Mouse (Mus musculus) G1E (cell line): Measurements from ENCODE around the gene Pde8a. TPM values are rescaled to one million over a fixed set of nuclear protein-coding genes. Genes with fewer than 3 reads are reported as not detected.
"Not testable (repeated sequence)": the region's sequence is repeated elsewhere in the genome, so short reads cannot be mapped to it uniquely, and the experiment has no call there.

Experiments
- ATAC-seq: 2 replicates; pipeline ENCODE4 v1.8.0; 2016; ENCODE audit warnings: mild to moderate bottlenecking; ENCODE audit not compliant: insufficient number of reproducible peaks, poor library complexity, low FRiP score, severe bottlenecking; ENCODE audit errors: extremely low read depth
- DNase-seq: peaks from one replicate; pipeline ENCODE4 v3.0.0; 2012; ENCODE audit warnings: low spot score
- H3K27me3 ChIP-seq: 2 replicates; pipeline ENCODE4 v1.6.1; 2012; ENCODE audit warnings: mild to moderate bottlenecking, low read length, inconsistent platforms; ENCODE audit not compliant: insufficient read depth
- H3K36me3 ChIP-seq: replicated peaks from 2 replicates; pipeline ENCODE3; 2012; ENCODE audit warnings: mild to moderate bottlenecking, inconsistent platforms
- H3K4me1 ChIP-seq: 2 replicates; pipeline ENCODE4 v1.6.1; 2012; ENCODE audit warnings: low read depth, low read length, inconsistent platforms, mixed read lengths; ENCODE audit not compliant: insufficient read depth
- H3K4me3 ChIP-seq: 2 replicates; pipeline ENCODE4 v1.5.1; 2012; ENCODE audit warnings: low read depth, mild to moderate bottlenecking, inconsistent platforms, low read length, moderate library complexity, mixed read lengths
- H3K9me3 ChIP-seq: replicated peaks from 2 replicates; pipeline ENCODE4 v1.6.1; 2012; ENCODE audit warnings: inconsistent platforms
- CTCF ChIP-seq: IDR thresholded peaks from 2 replicates; pipeline ENCODE4 v1.5.1; 2012; ENCODE audit warnings: low read depth, low read length, inconsistent platforms, mixed read lengths
- GATA1 ChIP-seq: IDR thresholded peaks from 2 replicates; pipeline ENCODE4 v1.6.1; 2012; ENCODE audit warnings: borderline replicate concordance, low read length, inconsistent platforms, mixed read lengths
- GATA2 ChIP-seq: IDR thresholded peaks from 2 replicates; pipeline ENCODE4 v1.6.1; 2012; ENCODE audit warnings: low read depth, low read length, inconsistent platforms, borderline replicate concordance
- POLR2AphosphoS5 ChIP-seq: IDR thresholded peaks from 2 replicates; pipeline ENCODE4 v1.6.1; 2012; ENCODE audit warnings: low read depth, low read length, inconsistent platforms; ENCODE audit not compliant: insufficient replicate concordance
- TAL1 ChIP-seq: conservative IDR thresholded peaks from 2 replicates; pipeline ENCODE4 v1.6.1; 2012; ENCODE audit warnings: low read depth, low read length, inconsistent platforms, mixed read lengths
- polyA plus RNA-seq: library from polyadenylated mRNA; stranded (reverse); fragments of >175 nt; gene quantifications from 2 replicates; pipeline ENCODE4 v1.2.3, GENCODE M21; 2012
- total RNA-seq, 2 experiments: library from RNA; stranded (forward) in 1 of 2; stranded (reverse) in 1 of 2; fragments of 200-1000 nt in 1 of 2; fragments of >200 nt in 1 of 2; fragmentation: Nextera tagmentation in 1 of 2; gene quantifications; 2 replicates each; pipeline ENCODE4 v1.2.3; 2014 to 2017

Gene Pde8a
- total and polyA plus RNA-seq, 3 experiments: 0.05 TPM; not detected in 2

DNA sequence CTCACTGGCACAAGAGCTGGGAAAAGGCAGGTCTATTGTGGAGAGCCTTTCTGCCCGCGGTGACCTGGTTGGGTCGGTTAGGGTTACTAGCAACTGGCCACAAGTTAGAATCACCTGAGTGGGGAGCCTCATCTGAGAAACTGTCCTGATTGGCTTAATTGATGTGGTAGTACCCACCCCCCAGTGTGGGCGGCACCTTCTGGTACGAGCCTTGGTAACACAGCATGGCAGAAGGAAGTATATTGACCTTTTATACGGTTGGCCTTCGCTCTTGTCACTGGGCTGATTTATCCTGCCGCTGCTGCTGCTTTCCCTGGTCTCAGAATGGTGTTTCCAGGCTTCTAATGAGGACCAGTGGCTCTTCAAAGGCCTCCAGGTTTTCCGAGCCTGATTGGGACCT, 24.2 kb upstream of the Pde8a start:
- Histone ChIP-seq H3K36me3 (no peaks in the 10 kb centered on the region), H3K4me1 (no peaks in the 10 kb centered on the region), H3K9me3 (no peaks in the 10 kb centered on the region), H3K4me3 (no peak overlapping the region), H3K27me3 (peaks cover 12% of the 10 kb centered on the region)
- ATAC-seq (no peak), DNase-seq (no peak)
- TF ChIP-seq TAL1 (no peak), CTCF (no peak), POLR2AphosphoS5 (no peak), GATA2 (no peak), GATA1 (no peak)

DNA sequence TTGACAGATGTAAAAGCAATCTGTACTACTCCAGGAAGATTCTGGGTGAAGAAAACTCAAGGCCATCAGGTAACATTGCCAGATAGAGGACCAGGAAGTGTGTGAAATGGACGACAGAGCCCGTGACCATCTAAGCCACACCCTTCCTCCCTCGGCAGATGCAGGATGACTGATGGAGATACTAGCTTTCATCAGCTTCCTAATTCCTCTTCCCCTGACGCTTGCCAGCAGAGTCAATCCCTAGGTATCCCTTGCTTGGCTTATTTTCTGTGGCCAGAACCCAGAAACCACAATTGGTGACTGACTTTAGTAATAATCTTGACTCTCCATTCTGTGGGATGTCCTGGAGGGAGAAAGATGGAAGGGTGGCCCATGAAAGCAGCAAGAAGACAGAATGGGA, 17.9 kb upstream of the Pde8a start:
- Histone ChIP-seq H3K27me3 (peaks cover 14% of the 10 kb centered on the region), H3K9me3 (no peaks in the 10 kb centered on the region), H3K4me3 (no peak overlapping the region), H3K36me3 (no peaks in the 10 kb centered on the region), H3K4me1 (no peaks in the 10 kb centered on the region; the same call in 1 of the 2 replicates)
- ATAC-seq (no peak), DNase-seq (no peak)
- no peak for TF ChIP-seq TAL1
- no peak for TF ChIP-seq GATA2
- no peak for TF ChIP-seq GATA1
- TF ChIP-seq POLR2AphosphoS5: no peak
- no peak for TF ChIP-seq CTCF

DNA sequence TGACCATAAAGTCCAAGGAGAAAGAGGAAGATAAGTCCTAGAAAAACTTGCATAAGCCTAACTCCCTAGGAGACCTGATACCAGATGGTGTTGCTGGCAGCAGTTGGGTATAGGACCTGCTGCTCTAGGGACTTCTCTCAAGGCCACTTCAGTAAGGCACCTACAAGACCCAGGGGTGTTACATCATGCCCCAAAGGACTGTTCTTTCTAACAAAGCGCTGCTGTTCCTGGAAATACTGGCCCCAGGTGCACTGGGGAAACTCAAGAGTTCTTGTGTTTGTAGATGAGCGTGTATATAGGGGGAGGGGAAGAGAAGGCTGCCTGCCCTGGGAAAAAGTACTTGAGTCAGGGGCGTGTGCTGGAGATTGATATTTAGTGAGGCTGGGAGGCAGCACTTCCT, 16.6 kb upstream of the Pde8a start:
- ATAC-seq: no peak
- Histone ChIP-seq H3K4me3 (no peak overlapping the region), H3K4me1 (no peaks in the 10 kb centered on the region; the same call in 1 of the 2 replicates), H3K9me3 (no peaks in the 10 kb centered on the region), H3K36me3 (no peaks in the 10 kb centered on the region), H3K27me3 (peaks cover 14% of the 10 kb centered on the region)
- TF ChIP-seq CTCF (no peak), TAL1 (no peak), POLR2AphosphoS5 (no peak), GATA1 (no peak), GATA2 (no peak)
- DNase-seq: no peak

DNA sequence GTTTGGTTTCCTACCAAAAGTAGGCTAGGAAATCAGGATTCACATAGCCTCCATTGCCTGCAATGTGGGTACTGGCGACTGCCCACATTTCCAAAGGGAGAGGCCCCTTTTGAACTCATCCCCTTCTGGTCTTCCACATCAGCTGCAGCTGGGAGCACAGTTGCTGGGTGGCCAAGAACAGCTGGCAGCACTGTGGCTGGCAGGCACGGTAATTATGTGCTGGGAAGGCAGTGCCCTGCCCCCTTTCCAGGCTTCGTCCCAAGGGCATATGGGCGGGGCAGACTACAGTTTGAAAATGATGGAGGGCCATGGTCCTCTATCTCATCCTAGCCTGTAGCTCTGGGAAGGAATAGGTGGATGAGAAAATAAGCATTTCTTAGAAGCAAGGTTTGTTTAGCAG, 14.9 kb upstream of the Pde8a start:
- no peaks in the 10 kb centered on the region; the same call in 1 of the 2 replicates for H3K4me1 ChIP-seq
- peaks cover 14% of the 10 kb centered on the region for H3K27me3 ChIP-seq
- H3K4me3 ChIP-seq: no peak overlapping the region
- no peak for TF ChIP-seq GATA2
- TF ChIP-seq GATA1: no peak
- TF ChIP-seq POLR2AphosphoS5: no peak
- TF ChIP-seq CTCF: no peak
- TF ChIP-seq TAL1: no peak
- H3K9me3 ChIP-seq: no peaks in the 10 kb centered on the region
- no peak for ATAC-seq
- no peaks in the 10 kb centered on the region for H3K36me3 ChIP-seq
- no peak for DNase-seq

DNA sequence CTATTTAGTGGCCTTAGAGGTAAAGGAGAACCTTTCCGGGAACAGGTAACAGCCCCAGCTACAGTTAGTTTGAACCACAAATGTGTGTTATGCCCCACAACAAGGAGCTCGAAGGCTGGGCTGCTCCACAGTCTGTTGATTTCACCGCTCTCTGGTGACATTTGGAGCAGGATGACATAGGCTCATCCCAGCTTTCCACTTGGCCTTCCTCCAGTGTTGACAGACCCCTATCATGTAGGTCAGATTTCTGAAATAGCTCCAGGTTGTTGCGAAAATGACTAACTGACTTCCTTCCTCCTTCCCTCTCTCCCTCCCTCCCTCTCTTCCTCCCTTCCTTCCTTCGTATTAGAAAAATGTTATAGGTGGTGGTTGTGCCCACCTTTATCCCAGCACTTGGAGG, 14.3 kb upstream of the Pde8a start:
- Histone ChIP-seq H3K36me3 (no peaks in the 10 kb centered on the region), H3K9me3 (no peaks in the 10 kb centered on the region), H3K4me1 (no peaks in the 10 kb centered on the region; the same call in 1 of the 2 replicates), H3K4me3 (no peak overlapping the region), H3K27me3 (peaks cover 14% of the 10 kb centered on the region)
- no peak for DNase-seq
- TF ChIP-seq GATA1 (no peak), GATA2 (no peak), CTCF (no peak), TAL1 (no peak), POLR2AphosphoS5 (no peak)
- ATAC-seq: no peak

DNA sequence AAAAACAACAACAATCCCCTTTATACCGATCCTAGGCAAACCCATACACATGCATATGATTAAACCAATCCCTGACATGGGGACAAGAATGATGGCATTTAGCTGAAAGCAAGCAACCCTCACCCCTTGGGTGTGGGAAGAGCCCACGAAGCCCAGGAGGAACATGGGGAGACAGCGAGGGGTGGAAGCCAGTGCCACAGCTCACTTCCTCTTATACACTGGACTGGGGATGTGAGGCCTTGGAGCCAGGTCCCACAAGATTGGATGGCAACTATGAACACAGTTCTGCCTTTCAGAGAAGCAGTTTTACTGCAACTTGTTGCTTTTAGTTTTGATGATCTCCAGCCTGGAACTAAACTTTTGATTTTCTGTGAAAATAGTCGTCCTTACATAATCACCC, 13.6 kb upstream of the Pde8a start:
- no peak for TF ChIP-seq GATA2
- DNase-seq (no peak), ATAC-seq (no peak)
- no peaks in the 10 kb centered on the region for H3K36me3 ChIP-seq
- no peaks in the 10 kb centered on the region; the same call in 1 of the 2 replicates for H3K4me1 ChIP-seq
- H3K4me3 ChIP-seq: no peak overlapping the region
- peaks cover 14% of the 10 kb centered on the region for H3K27me3 ChIP-seq
- H3K9me3 ChIP-seq: no peaks in the 10 kb centered on the region

DNA sequence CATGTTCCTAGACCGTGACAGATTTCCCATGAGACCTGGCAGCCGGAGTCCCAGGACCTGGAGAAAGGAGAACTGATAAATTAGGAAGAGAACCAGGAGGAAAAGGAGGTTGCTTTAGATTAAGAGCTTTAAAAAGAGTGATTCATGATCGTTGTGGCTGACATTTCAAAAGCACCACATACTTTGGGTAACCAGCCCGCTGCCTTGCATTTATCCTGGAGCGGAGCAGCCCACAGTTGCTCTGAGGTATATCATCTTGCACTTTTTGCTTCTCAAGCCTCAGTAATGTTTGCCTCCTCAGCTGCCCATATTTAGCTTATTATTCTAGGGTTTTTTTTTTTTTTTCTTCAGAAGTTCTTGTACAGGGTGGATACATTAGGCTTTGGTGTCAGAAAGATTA, 11.0 kb upstream of the Pde8a start:
- TF ChIP-seq CTCF: no peak
- no peak for TF ChIP-seq GATA2
- no peak for TF ChIP-seq GATA1
- no peak for TF ChIP-seq POLR2AphosphoS5
- TF ChIP-seq TAL1: no peak
- Histone ChIP-seq H3K9me3 (no peaks in the 10 kb centered on the region), H3K4me1 (no peaks in the 10 kb centered on the region; the same call in 1 of the 2 replicates), H3K27me3 (peaks cover 17% of the 10 kb centered on the region), H3K36me3 (no peaks in the 10 kb centered on the region), H3K4me3 (no peak overlapping the region)
- ATAC-seq (no peak), DNase-seq (no peak)

DNA sequence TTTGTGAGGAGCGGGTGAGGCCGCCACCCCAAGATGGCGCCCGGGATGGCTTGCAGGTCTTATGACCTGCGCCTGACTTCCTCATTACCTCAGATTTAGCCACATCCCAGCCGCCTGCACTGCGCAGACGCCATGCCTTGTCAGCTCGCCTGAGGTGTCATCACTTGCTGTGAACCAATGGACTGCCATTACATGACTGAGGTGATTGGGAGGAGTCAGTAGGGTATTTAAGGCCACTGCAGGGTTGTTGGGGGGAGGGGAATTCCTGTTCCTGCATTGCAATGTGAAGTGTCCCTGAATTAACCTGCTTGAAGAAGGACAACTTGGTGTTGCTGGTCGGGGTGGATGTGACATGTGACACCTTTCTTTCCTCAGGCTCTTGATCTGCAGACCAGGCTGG, 9.8 kb upstream of the Pde8a start:
- ATAC-seq, DNase-seq, H3K9me3 ChIP-seq, H3K27me3 ChIP-seq, H3K4me3 ChIP-seq, H3K36me3 ChIP-seq, H3K4me1 ChIP-seq: not testable (repeated sequence)
